Mouse (Mus musculus): ENCODE results near the gene Usp26. TPM values are rescaled to one million over a fixed set of nuclear protein-coding genes. Genes with fewer than 3 reads are reported as not detected.

Gene Usp26
- polyA plus RNA-seq (2012): not detected in 2 replicates

DNA sequence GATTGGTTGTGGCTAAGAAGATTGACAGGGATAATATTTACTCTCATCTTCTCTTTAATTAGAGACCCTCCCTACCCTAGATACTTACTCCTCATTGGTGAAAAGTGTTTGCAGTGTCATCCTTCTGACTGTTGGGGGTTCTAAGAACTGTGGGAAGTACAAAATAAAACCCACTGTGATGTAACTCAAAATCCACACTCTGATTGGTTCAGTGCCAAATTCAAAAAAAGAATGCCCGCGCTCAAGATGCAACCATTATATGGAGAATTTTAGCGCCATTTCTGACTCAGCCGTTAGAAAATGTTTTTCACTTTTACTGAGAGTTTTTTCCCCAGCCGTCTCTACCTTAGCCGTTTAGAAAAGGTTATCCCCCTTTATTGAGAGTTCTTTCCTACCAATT lies at the start of gene Usp26:
TSS of gene Usp26 (minus strand) at position 101 of the 400 bp plus-strand sequence.
- no peak for TF ChIP-seq GATA1 (IDR thresholded peaks at IDR 0.05; ENCODE audit: low read length)

DNA sequence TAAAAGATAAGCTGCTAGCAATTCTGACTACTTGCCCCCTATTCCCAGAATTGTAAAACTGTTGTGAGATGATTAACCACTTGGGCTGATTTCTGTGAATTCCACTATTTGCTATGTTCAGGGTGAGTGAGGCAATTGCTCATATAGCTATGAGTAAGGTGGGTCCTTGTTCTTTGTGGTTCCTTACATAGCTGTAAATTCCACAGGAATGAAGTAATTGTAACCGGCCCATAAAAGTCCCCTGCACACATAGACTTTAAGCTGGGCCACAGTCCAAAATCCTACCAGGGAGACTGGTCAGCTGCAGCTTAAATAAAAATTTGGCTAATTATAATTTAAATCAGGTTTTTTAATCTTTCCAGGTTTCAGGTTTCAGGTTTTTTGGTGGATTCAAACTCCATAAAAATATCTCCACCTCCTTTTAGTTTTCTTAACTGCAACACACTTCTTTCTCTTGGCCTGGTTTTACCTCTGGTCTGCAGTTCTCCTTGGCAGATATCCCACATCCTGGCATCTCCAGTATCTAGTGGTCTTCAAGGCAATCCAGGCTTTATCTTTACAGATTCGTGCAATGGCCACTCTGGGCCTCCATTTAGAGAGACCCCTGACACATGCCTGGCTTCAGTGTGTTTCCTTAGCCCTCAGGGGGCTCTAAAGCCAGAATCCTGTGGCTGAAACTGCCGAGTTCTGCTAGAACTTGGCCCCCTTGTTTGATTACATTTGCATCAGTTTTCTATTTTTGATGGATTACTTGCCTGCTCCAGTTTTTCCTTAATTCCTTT lies 13.6 kb upstream of the Usp26 start:
- no peak for TF ChIP-seq GATA1 (IDR thresholded peaks at IDR 0.05; ENCODE audit: low read length)

DNA sequence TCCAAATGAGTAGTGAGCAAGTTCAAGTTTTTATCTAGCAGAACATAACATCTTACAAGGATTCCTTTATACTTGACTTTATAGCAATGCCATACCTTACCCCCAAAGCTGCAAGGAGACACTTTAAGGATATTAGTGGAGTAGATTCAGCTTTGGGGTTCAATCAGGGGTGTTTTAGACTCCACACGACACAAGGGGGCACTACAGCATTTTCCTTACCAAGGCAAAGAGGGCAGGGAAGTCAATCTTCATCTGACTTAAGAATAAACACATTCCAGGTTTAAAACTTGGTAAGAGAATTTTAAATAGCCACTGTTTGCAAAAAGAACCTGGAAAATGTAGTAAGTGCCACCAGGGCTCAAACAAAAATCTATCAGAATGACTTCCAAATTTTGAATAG lies 33.6 kb downstream of the Usp26 start:
- TF ChIP-seq GATA1 (IDR thresholded peaks at IDR 0.05; ENCODE audit: low read length): no peak

DNA sequence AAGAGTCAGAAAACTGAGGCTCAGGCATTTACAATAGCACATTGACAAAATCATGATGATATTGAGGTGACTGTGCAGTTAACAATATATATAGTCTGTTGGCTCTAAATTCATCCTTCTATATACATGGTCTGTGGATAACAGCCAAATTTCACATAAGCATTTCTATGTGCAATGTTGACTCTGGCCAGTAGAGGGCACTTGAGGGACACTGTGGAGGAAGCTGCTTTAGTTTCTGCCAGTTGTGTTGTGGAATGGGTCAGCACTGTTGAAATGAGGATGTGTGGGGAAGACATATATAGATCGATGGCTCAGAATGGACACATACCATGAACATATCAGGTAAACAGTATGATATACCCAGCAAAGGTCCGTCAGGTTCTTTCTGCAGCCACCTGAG lies 64.6 kb downstream of the Usp26 start:
- no peak for TF ChIP-seq GATA1 (IDR thresholded peaks at IDR 0.05; ENCODE audit: low read length)

DNA sequence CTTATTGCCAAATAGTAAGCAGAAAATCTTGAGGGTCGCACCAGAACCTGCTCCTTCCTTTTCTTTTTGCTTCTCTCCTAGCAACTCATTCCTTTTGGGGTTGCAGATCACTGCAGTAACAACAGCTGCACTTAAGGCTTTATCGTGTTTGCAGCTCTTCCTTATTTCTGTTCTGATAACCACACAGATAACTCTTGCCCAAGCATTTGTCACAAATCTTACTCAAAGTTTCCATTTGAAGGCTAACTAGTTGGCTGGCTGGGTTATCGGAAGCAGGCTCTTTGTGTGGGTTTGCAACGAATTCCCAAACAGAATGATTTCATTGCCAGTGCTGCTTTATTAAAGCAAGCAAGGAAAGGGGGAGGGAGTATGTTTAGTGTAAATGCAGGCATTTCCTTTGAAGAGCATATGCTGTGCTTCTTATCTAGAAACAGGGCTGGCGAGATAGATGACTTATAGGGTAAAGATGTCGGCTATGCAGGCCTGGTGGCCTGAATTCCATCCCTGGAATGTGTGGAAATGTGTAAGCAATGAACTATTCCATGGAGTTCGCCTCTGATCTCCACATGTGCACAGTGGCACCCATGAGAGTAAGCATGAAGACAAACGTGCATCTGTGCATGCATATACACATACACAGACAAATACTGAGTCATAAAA lies 86.8 kb downstream of the Usp26 start:
- no peak for TF ChIP-seq GATA1 (IDR thresholded peaks at IDR 0.05; ENCODE audit: low read length)

DNA sequence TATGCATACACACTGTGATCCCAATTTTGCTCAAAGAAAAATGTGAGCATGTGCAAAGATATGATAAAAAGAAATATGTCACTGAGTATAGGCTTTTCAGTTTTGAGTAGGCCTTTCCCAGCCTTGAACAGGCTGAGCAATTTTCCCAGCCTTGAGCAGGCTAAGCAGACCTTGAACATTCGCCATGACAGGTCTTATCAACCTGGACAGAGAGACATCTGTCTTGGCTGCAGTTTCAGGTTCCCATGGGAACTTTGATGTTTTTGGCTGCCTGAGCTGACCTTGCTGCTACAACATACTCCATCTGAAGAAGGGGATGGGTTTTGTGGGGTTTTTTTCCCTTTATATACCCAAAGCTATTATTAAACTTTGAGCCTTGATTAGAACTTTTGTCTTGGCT lies 88.0 kb downstream of the Usp26 start:
- TF ChIP-seq GATA1 (IDR thresholded peaks at IDR 0.05; ENCODE audit: low read length): no peak

Other genes starting within 250 kb of the Usp26 start
- gene Hs6st2, start 119.4 kb downstream of the Usp26 start, polyA plus RNA-seq (2012): not detected in 2 replicates
- gene 1700080O16Rik, start 171.5 kb upstream of the Usp26 start, polyA plus RNA-seq (2012): not detected in 2 replicates

Data from G1E-ER4 (cell line).